Mouse (Mus musculus): ENCODE results near the gene Dclk1.

The Dclk1 gene

DNA sequence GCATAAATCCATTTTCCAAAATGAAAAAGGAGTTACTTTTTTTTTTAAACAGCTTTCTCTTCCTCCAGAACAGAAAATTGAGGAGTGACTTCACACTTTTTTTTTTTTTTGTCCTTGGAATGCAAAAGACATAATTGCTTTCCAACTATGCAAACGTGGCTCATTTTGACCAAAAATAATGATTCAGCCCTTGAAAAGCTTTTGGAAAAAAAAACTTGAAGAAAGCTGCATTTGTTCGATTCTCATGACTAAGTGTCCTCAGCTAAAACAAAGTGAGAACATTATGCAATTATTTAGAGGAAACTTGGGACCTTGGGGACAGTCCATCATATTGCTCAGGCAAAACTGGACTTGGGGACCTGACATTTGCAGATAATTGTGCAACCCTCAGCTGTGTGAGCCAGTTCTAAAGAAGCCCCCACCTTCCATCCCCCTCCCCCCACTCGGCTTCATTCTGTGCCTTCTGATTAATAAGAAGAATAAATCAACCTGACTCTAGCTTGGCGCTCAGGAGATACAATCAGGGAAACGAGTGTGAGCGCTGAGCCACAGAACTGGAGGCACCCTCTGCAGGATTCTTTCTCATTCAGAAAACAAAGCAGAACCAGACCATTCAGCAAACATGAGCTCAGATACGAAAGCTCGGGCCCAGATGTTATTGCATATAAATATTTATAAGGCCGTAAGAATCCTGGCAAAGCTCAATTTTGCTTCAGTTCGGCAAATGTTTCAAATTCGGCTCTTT lies 329.6 kb downstream of the Dclk1 start:
- in situ Hi-C loops (cut with MboI; ENCODE audit: low sequenced_read_pairs) = no loop called here

DNA sequence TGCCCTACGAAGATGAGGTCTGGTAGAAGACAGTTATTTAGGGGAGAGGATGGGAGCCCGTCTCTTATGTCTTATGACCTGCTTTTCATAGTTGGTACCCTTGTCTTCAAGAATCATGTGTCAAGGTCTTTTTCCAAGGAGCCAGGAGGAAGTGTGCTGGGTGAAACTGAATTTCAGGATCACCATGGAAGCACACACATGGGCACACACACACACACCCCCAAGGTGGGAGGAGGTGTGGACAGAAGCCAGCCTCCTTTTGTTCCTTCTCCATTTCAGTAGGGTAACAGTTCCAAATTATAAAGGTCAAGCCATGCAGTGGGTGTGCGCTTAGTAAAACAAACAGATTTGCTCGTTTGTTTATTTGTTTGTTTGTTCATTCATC lies 330.1 kb downstream of the Dclk1 start:
- in situ Hi-C loops (cut with MboI; ENCODE audit: low sequenced_read_pairs) = no loop called here

DNA sequence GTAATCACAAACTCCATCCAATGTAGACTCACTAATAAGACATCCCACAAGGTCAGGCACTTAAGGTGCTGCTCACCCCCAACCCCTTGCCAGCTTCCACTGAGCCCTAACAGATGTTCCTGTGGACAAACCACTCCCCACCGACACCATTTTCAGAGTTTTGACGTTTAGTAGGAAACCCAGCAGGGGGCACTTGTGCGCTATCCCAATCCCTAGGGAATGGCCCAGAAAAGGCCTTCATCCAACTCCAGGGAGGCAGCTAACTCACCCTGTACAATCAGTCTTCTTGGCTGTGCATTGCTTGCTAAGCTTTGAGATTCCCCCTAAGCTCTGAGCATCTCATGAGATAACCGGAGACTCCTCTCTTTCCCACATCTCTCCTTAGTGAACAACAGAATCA lies 331.8 kb downstream of the Dclk1 start:
- in situ Hi-C loops (cut with MboI; ENCODE audit: low sequenced_read_pairs) = no loop called here

DNA sequence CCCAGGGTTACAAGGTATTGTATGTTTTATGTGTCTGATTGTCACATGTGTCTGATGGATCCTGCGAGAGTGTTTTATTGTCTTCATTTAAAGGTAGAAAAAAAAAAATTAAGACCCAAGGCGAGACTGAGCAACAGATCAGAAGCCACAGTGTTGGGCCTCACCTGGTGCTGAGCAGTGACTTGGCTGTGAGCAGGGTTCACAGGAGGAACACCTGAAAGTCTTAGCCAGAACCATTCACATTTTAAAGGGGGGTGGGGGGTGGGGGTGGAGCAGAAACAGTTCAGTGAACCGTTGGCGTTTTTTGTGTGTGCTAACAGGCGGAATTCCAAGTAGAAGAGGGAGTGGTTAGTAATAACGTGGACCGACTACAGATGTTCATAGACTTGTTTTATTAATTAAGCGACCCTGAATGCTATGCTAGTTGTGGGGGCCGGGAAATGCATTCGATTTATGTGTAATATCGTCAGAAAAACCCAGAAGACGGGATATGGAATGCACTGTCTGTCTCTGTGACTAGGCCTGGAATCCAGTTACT lies 345.3 kb downstream of the Dclk1 start:
- in situ Hi-C loops (cut with MboI; ENCODE audit: low sequenced_read_pairs) = no loop called here

DNA sequence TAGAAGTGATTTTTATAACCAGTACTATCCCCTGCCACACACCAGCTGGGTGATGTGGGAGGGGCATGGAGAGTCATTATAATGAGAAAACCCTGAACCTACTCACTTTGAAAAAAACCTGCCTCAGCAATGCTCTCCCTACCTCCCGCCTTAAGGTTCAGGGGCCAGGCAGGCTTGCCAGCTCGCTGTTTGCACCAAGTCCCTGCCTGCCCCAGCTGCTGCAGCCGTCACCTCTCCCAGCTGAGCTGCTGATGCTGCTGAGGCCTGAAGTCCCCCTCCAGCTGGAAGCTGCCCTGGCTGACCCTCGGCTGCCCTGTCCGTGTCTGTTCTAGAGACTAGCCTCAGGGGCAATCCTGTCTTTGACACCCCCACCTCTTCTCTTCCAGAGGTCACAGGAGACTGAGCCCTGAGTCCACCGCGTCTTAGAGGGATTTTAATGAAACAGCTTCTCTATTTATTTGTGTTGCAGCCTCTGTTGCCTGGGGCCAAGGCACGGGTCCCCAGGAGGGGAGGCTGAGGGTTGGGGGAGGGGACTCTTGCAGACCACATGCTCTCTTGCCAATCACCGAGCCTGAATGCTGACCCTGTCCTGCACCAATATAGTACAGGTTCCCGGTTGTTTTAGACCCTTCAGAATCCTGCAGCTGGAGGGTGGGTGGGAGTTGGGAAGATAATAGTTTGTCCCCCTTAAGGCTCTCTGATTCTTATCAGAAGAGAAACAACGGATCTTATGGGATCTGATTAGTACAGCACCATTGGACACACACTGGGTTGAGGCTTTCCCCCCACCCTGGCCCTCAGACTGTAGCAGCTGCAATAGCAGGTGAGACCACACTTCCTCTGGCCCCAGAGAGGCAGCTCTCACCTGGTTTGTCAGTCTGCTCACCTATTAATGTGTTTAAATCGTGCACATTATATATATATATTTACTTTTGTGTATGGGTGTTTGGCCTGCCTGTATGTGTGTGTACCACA lies 346.1 kb downstream of the Dclk1 start:
- in situ Hi-C loops (cut with MboI; ENCODE audit: low sequenced_read_pairs) = no loop called here
